Mouse (Mus musculus) cerebellum, postnatal 25 days (tissue): ENCODE results near the gene Nudt22.

Source experiments
- DNase-seq, 2 experiments: peaks; one replicate each; pipeline ENCODE4 v3.0.0; 2021; ENCODE audit warnings: mixed read lengths in 2 of 2

Gene Nudt22

DNA sequence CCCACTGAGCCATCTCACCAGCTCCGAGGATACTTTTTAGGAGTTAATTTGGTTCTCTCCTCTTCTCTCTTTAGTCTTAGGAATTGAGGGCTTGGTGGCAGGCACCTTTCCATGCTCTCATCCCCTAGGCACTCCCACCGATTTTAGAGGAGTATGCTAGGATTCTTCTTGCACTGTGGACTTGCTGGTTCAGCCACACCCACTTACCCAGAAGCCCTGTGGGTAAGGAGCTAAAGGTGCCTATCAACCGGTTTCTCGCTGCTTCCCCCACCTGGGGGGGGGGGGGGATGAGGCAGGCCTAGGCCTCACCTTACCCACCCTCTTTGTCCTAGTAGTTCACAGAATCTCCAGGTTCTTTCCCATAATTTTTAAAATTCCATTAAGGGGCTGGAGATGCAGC lies 48.2 kb downstream of the Nudt22 start:
- no peak for DNase-seq

GRCm38 (mm10) chr19:6943709-6944108 lies 52.2 kb downstream of the Nudt22 start:
- no peak for DNase-seq
